Mouse (Mus musculus) cerebellum, adult 2 months (tissue): ENCODE measurements around the gene Armh2. TPM values are rescaled to one million over a fixed set of nuclear protein-coding genes. Genes with fewer than 3 reads are reported as not detected.

Experiments used
- DNase-seq, 2 experiments: peaks; one replicate each; pipeline ENCODE4 v3.0.0; 2021
- H3K27ac ChIP-seq: fragments of 200-500 bp; 2 replicates; pipeline ENCODE4 v1.5.1; 2012; ENCODE audit warnings: low read length, control low read depth, inconsistent platforms; ENCODE audit not compliant: insufficient read depth
- H3K27me3 ChIP-seq: fragments of 200-500 bp; 2 replicates; pipeline ENCODE4 v1.6.1; 2012; ENCODE audit warnings: inconsistent platforms, mild to moderate bottlenecking, low read length, moderate library complexity; ENCODE audit not compliant: control insufficient read depth, insufficient read depth
- H3K4me1 ChIP-seq: fragments of 200-500 bp; 2 replicates; pipeline ENCODE4 v1.6.1; 2011; ENCODE audit warnings: low read length; ENCODE audit not compliant: control insufficient read depth, insufficient read depth
- H3K4me3 ChIP-seq: fragments of 200-500 bp; replicated peaks from 2 replicates; pipeline ENCODE3; 2011; ENCODE audit warnings: mild to moderate bottlenecking, low read depth, low read length, control low read depth; ENCODE audit not compliant: insufficient read depth
- CTCF ChIP-seq: fragments of 200-500 bp; IDR thresholded peaks from 2 replicates; pipeline ENCODE4 v1.5.1; 2011; ENCODE audit warnings: low read depth, mild to moderate bottlenecking, control low read depth, low read length, moderate library complexity, borderline replicate concordance; ENCODE audit not compliant: insufficient read depth
- POLR2A ChIP-seq: fragments of 200-500 bp; IDR thresholded peaks from 2 replicates; pipeline ENCODE4 v1.6.1; 2011; ENCODE audit warnings: low read length, control low read depth, borderline replicate concordance; ENCODE audit not compliant: insufficient read depth
- WGBS: fragments of 180-500 bp; shearing (Covaris S2); methylation state at CpG from one replicate; pipeline ENCODE4 v1.1.7; 2018; 5-methylcytosine and 5-hydroxymethylcytosine counted together
- polyA plus RNA-seq: library from polyadenylated mRNA; depleted of rRNA; stranded (reverse); fragments of >200 nt; gene quantifications from 2 replicates; pipeline ENCODE4 v1.2.3, GENCODE M21; 2012

Gene Armh2
- polyA plus RNA-seq, 1 experiment = not detected

DNA sequence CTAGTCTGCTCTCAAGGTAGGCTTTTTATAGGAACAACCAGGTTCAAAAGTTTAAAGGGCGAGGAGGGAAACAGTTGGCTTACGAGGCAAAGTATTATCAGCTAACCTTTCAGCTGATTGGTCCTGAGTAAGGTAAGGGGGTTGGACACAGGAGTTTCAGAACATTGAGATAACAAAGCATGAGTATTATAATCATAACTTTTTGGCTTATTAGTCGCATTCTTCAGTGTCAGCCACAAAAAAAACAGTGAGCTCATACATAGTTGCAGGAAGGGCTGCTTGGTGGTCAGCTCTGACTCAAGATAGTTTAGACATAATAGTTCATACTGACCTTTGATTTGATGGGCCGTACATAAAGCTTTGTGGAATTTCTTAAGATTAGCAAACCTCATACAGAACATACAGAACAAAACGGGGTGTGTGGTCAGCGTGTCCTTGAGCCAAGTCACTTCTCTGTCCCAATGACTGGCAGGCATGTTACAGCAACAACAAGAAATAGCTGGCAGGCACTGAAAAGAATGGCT lies 5.4 kb upstream of the Armh2 start:
- 89% methylated on average over 6 of the region's 6 CpGs for WGBS
- Histone ChIP-seq H3K27me3 (no peaks in the 10 kb centered on the region), H3K27ac (no peak overlapping the region), H3K4me1 (no peaks in the 10 kb centered on the region), H3K4me3 (no peak overlapping the region)
- TF ChIP-seq CTCF (no peak), POLR2A (no peak)
- DNase-seq = no peak

- Histone ChIP-seq H3K4me1 (no peaks in the 10 kb centered on the region), H3K27ac (no peak overlapping the region), H3K27me3 (no peaks in the 10 kb centered on the region), H3K4me3 (no peak overlapping the region)
- TF ChIP-seq POLR2A = no peak
- no peak for TF ChIP-seq CTCF
- 62% methylated on average over 3 of the region's 3 CpGs for WGBS
- DNase-seq = no peak
Observed at GRCm38 (mm10) chr13:24747823-24748222, 6.8 kb downstream of the Armh2 start.

GRCm38 (mm10) chr13:24750807-24751206 lies 9.8 kb downstream of the Armh2 start:
- no peak for DNase-seq
- H3K27ac ChIP-seq = no peak overlapping the region
- H3K4me1 ChIP-seq = no peaks in the 10 kb centered on the region
- no peaks in the 10 kb centered on the region for H3K27me3 ChIP-seq
- WGBS = 92% methylated on average over 8 of the region's 8 CpGs
- H3K4me3 ChIP-seq = no peak overlapping the region
- TF ChIP-seq POLR2A (no peak), CTCF (no peak)

GRCm38 (mm10) chr13:24751396-24751795 lies 10.4 kb downstream of the Armh2 start:
- no peak overlapping the region for H3K4me3 ChIP-seq
- no peaks in the 10 kb centered on the region for H3K4me1 ChIP-seq
- H3K27me3 ChIP-seq = no peaks in the 10 kb centered on the region
- WGBS = 91% methylated on average over 8 of the region's 8 CpGs
- DNase-seq = no peak
- TF ChIP-seq CTCF (no peak), POLR2A (no peak)
- H3K27ac ChIP-seq = no peak overlapping the region

DNA sequence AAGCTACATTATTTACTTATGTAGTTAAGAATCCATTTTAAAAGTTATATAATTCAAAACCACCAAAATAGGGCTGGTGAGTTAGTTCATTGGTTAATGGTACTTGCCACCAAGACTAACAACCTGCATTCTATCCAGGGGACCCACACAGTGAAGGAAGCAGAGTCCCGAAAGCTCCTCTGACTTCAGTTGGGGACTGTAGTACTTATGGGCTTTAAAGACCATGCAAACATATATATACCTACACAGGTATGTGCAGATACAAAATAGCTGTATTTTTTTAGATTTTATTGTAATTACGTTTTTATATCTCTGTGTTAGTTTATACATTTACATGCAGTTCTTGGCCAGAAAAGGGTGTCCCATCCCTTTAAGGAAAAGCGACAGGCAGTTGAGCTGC lies 15.7 kb downstream of the Armh2 start:
- TF ChIP-seq CTCF = no peak
- Histone ChIP-seq H3K27ac (no peak overlapping the region), H3K4me1 (no peaks in the 10 kb centered on the region), H3K27me3 (no peaks in the 10 kb centered on the region), H3K4me3 (no peak overlapping the region)
- 96% methylated on average over 3 of the region's 3 CpGs for WGBS
- DNase-seq = no peak

- no peak overlapping the region for H3K4me3 ChIP-seq
- no peaks in the 10 kb centered on the region for H3K27me3 ChIP-seq
- TF ChIP-seq CTCF = no peak
- no peak for TF ChIP-seq POLR2A
- WGBS = 91% methylated on average over 12 of the region's 12 CpGs
- DNase-seq = no peak
- no peaks in the 10 kb centered on the region for H3K4me1 ChIP-seq
- no peak overlapping the region for H3K27ac ChIP-seq
Observed at GRCm38 (mm10) chr13:24757820-24758564, 17.0 kb downstream of the Armh2 start.

GRCm38 (mm10) chr13:24759451-24759850 lies 18.4 kb downstream of the Armh2 start:
- TF ChIP-seq CTCF (no peak), POLR2A (no peak)
- 92% methylated on average over 10 of the region's 10 CpGs for WGBS
- H3K4me1 ChIP-seq = no peaks in the 10 kb centered on the region
- no peaks in the 10 kb centered on the region for H3K27me3 ChIP-seq
- DNase-seq = no peak
- no peak overlapping the region for H3K4me3 ChIP-seq
- H3K27ac ChIP-seq = no peak overlapping the region

- no peak overlapping the region for H3K27ac ChIP-seq
- TF ChIP-seq CTCF = no peak
- TF ChIP-seq POLR2A = no peak
- H3K4me3 ChIP-seq = no peak overlapping the region
- H3K4me1 ChIP-seq = no peaks in the 10 kb centered on the region
- H3K27me3 ChIP-seq = no peaks in the 10 kb centered on the region
- DNase-seq = no peak
- WGBS = 48% methylated on average over 5 of the region's 5 CpGs
Observed at GRCm38 (mm10) chr13:24760351-24760870, 19.4 kb downstream of the Armh2 start.
